Mouse (Mus musculus) megakaryocyte, embryonic 14.5 days (primary cell): ENCODE results near the gene Ttpal. TPM values are rescaled to one million over a fixed set of nuclear protein-coding genes. Genes with fewer than 3 reads are reported as not detected.
"Not testable (repeated sequence)": the region's sequence is repeated elsewhere in the genome, so short reads cannot be mapped to it uniquely, and the experiment has no call there.

Experiments used
- H3K27me3 ChIP-seq: replicated peaks from 2 replicates; pipeline ENCODE3; 2012; ENCODE audit warnings: inconsistent platforms
- H3K36me3 ChIP-seq: replicated peaks from 2 replicates; pipeline ENCODE3; 2012; ENCODE audit warnings: low read length, inconsistent platforms, mixed read lengths
- H3K4me1 ChIP-seq: 2 replicates; pipeline ENCODE4 v1.6.1; 2012; ENCODE audit warnings: inconsistent platforms
- H3K4me3 ChIP-seq: replicated peaks from 2 replicates; pipeline ENCODE3; 2012; ENCODE audit warnings: moderate library complexity, mild to moderate bottlenecking, inconsistent platforms
- H3K9me3 ChIP-seq: 2 replicates; pipeline ENCODE4 v1.6.1; 2012; ENCODE audit warnings: inconsistent platforms
- FLI1 ChIP-seq: IDR thresholded peaks from 2 replicates; pipeline ENCODE4 v1.6.1; 2012; ENCODE audit warnings: low read length, inconsistent platforms, mixed read lengths
- GATA1 ChIP-seq: IDR thresholded peaks from 3 replicates; pipeline ENCODE4 v1.6.1; 2012; ENCODE audit warnings: mixed read lengths, low read length, inconsistent platforms, borderline replicate concordance
- polyA plus RNA-seq: library from polyadenylated mRNA; stranded (reverse); fragments of >175 nt; gene quantifications from 2 replicates; pipeline ENCODE4 v1.2.3, GENCODE M21; 2012; ENCODE audit warnings: low replicate concordance; ENCODE audit not compliant: insufficient read depth

The Ttpal gene
- polyA plus RNA-seq, 1 experiment: 5.6 TPM

DNA sequence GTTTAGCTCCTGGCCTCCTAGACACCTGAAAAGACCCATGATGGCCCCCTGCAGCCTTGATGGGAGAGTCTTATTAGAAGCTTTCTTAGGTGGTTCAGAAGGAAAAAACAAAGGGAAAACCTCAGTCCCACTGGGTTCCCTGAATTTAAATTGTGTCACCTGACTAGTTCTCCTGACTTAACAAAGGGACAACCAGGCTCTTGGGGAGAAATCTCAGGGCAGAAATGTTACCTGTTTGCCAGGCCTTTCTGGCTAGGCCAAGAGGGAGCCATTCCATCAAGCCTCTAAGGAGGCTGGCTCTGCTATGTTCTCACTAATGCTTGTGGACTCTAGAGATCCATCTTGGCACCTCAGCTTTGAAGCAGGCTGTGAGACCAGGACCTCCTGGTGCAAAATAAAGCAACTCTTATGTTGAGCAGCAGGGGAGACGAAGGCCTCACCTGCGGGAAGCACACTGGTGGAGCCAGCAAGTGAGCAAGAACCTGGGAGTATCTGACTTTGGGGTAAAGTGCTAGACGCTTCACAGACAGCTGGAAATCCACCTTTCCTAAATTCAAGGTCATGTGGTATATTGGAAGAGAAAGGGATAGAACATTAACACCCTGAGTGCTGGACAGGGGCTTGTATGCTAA, 15.2 kb downstream of the Ttpal start:
- TF ChIP-seq FLI1 (no peak), GATA1 (no peak)
- H3K27me3 ChIP-seq: no peaks in the 10 kb centered on the region
- H3K4me1 ChIP-seq: peaks cover 10% of the 10 kb centered on the region
- no peaks in the 10 kb centered on the region for H3K9me3 ChIP-seq
- no peak overlapping the region for H3K4me3 ChIP-seq
- peaks cover 98% of the 10 kb centered on the region for H3K36me3 ChIP-seq

DNA sequence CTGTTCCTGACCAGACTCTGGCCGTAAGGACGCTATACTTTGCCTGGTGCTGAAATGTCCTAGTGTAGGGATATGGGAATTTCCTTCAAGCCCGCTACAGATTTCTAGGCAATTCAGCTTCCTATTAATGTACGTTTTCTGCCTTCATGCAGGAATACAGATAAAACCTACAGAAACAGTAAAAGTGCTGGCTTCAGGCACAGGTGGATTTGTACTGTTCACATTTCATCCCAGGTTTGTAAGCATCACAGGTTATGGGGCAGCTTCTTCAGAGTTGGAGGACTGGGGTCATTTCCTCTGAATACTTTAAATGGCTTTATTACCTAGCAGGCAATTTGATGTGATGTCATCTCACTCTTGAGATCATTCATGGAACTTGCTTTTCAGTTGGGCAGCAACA, 15.8 kb downstream of the Ttpal start:
- peaks cover 12% of the 10 kb centered on the region for H3K4me1 ChIP-seq
- H3K9me3 ChIP-seq: no peaks in the 10 kb centered on the region
- H3K36me3 ChIP-seq: peaks cover 98% of the 10 kb centered on the region
- no peaks in the 10 kb centered on the region for H3K27me3 ChIP-seq
- TF ChIP-seq FLI1 (no peak), GATA1 (no peak)
- no peak overlapping the region for H3K4me3 ChIP-seq

DNA sequence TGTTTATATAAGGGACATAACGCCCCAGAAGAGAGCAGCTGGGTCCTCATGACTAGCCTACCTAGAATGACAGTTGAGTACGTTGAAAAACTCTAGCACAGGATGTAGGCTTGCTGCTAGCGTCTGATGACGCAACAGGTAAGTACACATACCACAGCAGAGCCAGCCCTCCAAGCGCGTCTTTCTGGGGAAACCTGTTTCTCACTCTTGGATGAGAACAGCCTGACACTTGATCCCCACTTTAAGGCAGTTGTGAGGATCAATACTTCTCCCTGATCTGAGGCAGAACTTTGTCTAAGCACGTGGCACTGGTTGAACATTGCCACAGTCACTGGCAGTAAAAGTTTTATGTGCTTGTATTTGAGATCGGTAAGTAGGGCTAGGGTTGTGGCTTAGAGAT, 18.3 kb downstream of the Ttpal start:
- H3K4me3 ChIP-seq: no peak overlapping the region
- peaks cover 13% of the 10 kb centered on the region for H3K4me1 ChIP-seq
- H3K9me3 ChIP-seq: no peaks in the 10 kb centered on the region
- H3K36me3 ChIP-seq: peaks cover 98% of the 10 kb centered on the region
- TF ChIP-seq FLI1 (no peak), GATA1 (no peak)
- no peaks in the 10 kb centered on the region for H3K27me3 ChIP-seq

GRCm38 (mm10) chr2:163621401-163621800, 19.3 kb downstream of the Ttpal start:
- H3K27me3 ChIP-seq, H3K4me3 ChIP-seq, H3K9me3 ChIP-seq: not testable (repeated sequence)
- Histone ChIP-seq H3K36me3 (peaks cover 98% of the 10 kb centered on the region), H3K4me1 (peaks cover 16% of the 10 kb centered on the region)

DNA sequence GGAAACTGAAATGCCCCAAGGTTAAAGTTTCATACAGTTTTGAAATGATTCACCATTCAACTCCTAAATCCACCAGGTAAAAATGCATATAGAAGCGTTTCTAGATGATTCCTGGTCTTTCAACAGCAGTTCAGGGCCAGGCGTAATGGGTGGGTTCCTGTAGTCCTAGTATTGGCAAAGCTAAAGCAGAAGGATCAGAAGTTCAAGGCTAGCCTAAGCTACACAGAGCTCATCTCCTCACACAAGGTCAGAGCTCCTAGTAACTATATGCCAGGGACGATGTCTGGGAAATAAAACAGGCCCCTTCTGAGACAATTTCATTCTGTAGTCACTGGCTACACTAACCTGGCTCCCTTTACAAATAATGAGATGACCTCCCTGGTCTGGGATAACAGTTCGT, 29.1 kb downstream of the Ttpal start:
- no peaks in the 10 kb centered on the region for H3K9me3 ChIP-seq
- H3K27me3 ChIP-seq: no peaks in the 10 kb centered on the region
- no peak overlapping the region for H3K4me3 ChIP-seq
- peaks cover 96% of the 10 kb centered on the region for H3K36me3 ChIP-seq
- no peak for TF ChIP-seq FLI1
- TF ChIP-seq GATA1: no peak
- peaks cover 22% of the 10 kb centered on the region for H3K4me1 ChIP-seq

DNA sequence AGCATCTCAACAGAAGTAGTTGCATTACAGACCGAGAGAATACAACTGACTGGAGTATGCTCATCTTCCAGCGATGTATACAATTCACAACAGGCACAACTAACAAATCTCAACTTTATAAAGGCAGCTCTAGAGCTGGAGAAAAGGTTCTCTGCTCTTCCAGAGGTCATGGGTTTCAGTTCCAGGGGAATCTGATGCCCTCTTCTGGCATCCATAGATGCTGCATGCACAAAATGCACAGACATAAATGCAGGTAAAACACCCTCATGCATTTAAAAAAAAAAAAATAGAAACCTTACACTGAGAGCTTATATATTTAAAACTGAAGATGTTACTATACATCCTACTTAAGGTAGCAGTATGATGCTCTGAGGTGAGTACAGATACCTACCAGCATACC, 29.6 kb downstream of the Ttpal start:
- H3K9me3 ChIP-seq: no peaks in the 10 kb centered on the region
- peaks cover 27% of the 10 kb centered on the region for H3K4me1 ChIP-seq
- no peak overlapping the region for H3K4me3 ChIP-seq
- no peaks in the 10 kb centered on the region for H3K27me3 ChIP-seq
- TF ChIP-seq GATA1 (no peak), FLI1 (no peak)
- H3K36me3 ChIP-seq: peaks cover 96% of the 10 kb centered on the region

GRCm38 (mm10) chr2:163634211-163634610, 32.1 kb downstream of the Ttpal start:
- Histone ChIP-seq H3K36me3 (peaks cover 95% of the 10 kb centered on the region), H3K27me3 (no peaks in the 10 kb centered on the region), H3K4me3 (no peak overlapping the region), H3K9me3 (no peaks in the 10 kb centered on the region), H3K4me1 (peaks cover 48% of the 10 kb centered on the region)
- TF ChIP-seq FLI1 (no peak), GATA1 (no peak)

- H3K4me3 ChIP-seq: no peak overlapping the region
- peaks cover 67% of the 10 kb centered on the region for H3K4me1 ChIP-seq
- H3K9me3 ChIP-seq: no peaks in the 10 kb centered on the region
- peaks cover 92% of the 10 kb centered on the region for H3K36me3 ChIP-seq
- H3K27me3 ChIP-seq: no peaks in the 10 kb centered on the region
- TF ChIP-seq FLI1: no peak
- no peak for TF ChIP-seq GATA1
Measured at GRCm38 (mm10) chr2:163636057-163636456, 33.9 kb downstream of the Ttpal start.

- Histone ChIP-seq H3K9me3 (no peaks in the 10 kb centered on the region), H3K4me1 (peaks cover 84% of the 10 kb centered on the region), H3K36me3 (peaks cover 77% of the 10 kb centered on the region), H3K27me3 (no peaks in the 10 kb centered on the region), H3K4me3 (peak overlapping the region; percentile 62)
- no peak for TF ChIP-seq FLI1
- TF ChIP-seq GATA1: no peak
Measured at GRCm38 (mm10) chr2:163637655-163638266, 35.6 kb downstream of the Ttpal start.

DNA sequence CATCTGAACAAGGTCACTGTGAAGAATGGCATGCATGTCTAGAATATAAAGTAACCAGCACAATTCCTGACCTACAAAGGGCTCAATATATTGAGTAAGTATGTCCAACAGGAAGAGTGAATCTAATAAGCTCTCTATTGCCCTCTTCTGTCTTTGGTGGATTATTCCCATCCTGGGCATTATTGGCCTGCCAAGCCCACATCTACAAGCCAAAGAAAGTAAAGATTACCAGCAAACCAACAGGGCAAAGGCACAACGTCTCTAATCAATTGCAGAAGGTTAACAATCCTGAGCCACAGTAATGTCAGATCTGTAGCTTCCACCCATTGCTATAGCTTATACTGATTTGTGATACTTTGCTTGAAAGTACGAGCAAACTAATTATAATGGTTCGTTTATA, 38.4 kb downstream of the Ttpal start:
- Histone ChIP-seq H3K27me3 (no peaks in the 10 kb centered on the region), H3K9me3 (no peaks in the 10 kb centered on the region), H3K4me3 (peak overlapping the region; percentile 80), H3K36me3 (peaks cover 59% of the 10 kb centered on the region), H3K4me1 (peaks cover 80% of the 10 kb centered on the region)
- no peak for TF ChIP-seq GATA1
- no peak for TF ChIP-seq FLI1
